Mouse (Mus musculus) brain, adult 2 months (tissue): ENCODE data around the gene Elfn2.

Experiments used
- DNase-seq: peaks from one replicate; pipeline ENCODE4 v3.0.0; 2011; ENCODE audit warnings: low read depth, low spot score

Elfn2 gene

DNA sequence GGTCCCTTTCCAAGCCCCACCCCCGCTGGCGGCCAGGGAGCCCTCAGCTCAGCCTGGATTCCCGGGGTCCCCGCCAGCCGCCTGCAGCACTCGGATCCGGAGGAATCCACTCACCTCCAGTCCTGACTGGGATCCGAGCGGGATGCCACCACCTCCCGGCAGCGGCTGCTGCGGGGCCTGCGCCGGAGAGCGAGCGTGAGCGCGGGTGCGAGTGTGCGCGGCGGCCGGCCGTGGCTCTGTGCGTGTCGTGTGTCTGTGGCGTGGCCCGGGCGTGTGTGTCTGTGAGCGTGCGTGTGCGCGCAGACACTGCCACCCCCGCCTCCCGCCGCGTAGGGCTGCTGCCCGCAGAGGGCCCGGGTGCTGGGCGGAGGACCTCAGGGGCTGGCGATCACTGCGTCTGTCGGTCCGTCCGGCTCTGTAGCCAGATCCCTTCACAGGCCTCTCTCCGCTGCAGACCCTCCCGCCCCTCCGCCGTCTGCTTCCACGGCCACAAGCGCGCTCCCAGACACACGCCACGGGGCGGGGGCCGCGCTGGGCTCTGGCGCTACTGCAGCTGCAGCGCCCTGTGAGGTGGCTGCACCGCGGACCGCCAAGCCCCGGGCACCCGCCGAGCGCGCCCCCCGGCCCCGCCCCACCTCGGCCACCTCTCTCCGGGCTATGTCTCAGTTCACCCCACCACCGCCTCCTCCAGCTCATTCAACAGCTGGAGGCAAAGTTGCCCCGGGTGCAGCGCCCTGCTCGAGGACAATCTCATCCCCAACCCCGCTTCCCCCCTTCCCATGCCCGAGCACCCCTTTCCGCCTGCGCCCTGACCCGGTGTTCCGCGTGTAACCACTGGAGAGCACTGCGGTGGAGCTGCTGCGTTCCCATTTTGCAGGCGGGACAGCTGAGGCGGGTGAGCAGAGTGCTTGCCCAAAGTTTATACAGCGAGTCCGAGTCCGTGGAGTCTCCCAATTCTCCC is at the start of gene Elfn2:
Elfn2 (minus strand) TSS at position 482 of the 961 bp plus-strand sequence.
- peak; percentile 80 for DNase-seq

DNA sequence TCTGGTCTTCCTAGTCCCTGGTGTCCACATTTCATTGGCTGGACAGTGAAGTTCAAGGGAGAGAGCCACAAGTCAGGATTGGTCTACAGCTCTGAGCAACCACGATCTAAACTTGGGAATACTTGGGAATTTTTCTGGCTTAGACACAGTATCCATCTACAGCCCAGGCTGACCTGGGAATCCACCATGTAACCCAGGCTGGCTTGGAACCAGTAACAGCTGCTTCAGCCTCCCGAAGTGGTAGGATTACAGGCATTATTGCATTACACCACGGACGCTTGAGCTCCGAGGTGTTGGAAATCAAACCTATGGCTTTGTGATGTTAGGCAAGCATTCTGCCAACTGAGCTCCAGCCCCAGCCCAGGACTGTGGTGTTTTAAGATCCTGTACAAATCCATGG is 45.1 kb upstream of the Elfn2 start:
- DNase-seq = no peak

GRCm38 (mm10) chr15:78763210-78763609 is 44.6 kb upstream of the Elfn2 start:
- no peak for DNase-seq

DNA sequence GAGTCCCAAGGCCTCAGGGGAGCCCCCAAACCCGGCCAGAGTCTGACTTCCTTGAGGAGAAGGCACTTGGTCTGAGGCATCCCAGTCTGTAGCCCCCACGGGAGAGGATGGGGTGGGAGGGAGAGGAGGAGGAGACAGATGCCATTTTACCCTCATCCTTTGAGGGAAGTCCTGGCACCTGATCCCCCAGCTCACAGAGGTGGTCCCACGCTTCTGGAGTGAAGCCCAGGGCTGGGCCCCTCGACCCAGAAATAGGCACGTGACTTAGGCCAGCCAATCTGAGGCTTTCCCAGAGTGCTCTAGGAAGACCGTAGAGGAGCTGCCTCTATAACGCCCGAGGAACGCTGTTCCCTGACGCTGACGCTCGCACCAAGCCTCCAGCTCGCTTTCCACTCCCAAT is 42.5 kb upstream of the Elfn2 start:
- DNase-seq = no peak

DNA sequence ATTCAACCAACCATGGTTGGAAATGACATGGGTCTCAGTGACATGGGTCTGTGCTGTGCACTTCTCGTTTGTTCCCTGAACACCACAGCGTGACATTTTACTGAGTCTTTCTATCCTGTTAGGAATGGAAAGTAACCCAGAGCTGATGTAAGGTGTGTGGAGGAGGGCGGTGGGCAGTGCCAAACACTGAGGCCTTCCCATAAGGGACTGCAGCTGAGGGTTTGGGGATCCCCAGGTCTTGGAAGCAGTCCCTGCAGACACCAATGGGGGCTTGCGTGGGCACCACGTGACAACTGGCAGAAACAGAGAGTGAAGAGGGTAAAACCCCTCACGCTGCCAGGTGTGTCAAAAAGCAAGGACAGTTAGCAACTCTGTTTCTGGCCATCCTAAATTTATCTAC is 39.6 kb upstream of the Elfn2 start:
- no peak for DNase-seq

- no peak for DNase-seq
Observed at GRCm38 (mm10) chr15:78755966-78756725, 37.6 kb upstream of the Elfn2 start.

GRCm38 (mm10) chr15:78755226-78755625 is 36.7 kb upstream of the Elfn2 start:
- no peak for DNase-seq

DNA sequence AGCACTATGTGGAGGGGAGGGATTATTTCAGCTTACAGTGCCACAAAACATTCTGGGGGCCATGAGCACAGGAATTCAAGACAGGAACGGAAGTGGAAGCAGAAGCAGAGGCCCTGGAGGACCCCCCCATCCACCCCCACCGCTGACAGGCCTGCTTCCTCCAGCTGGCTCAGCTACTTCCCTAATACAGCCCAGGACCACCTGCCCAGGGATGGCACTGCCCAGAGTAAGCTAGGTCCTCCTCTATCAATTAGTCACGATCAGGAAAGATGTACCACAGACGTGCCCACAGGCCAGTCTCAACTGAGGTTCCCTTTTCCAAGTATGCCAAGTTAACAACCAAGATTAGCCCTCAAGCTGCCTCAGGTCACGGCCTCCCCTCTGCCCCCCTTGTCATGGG is 35.6 kb upstream of the Elfn2 start:
- DNase-seq = no peak

- DNase-seq = no peak
Observed at GRCm38 (mm10) chr15:78752991-78753390, 34.4 kb upstream of the Elfn2 start.

DNA sequence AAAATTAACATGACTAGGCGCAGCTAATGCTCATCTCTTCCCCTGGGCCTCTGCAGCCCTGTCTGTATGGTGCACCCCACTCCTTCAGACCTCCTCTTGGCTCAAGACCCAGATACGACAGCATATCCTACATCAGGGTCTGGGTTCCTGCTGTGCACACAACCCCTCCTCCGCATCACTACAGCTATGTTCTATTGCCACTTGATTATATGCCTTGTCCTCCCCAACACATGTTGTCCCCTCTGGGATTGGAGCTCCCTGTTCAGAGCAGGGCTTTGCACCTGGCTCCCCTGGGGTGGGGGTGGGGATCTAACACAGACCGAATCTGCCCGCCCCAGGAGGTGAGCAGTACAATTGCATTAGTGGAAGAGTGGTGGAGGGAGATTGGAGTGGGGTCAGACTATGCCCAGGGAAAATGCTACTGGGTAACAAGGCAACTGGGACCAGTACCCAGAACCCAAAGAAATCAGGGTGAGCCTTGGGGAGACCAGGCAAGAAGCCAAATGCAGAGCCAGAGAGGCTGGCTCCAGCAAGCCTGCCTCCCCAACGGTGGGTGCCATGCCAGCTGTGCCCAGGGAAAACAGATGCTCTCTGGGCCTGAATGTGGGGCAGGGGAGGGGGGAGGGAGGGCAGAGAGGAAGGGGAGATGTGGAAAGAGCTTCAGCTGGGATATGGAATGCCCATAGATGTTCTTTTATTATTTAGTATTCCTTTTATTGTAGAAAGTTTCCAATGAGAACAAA is 32.2 kb upstream of the Elfn2 start:
- no peak for DNase-seq

- no peak for DNase-seq
Observed at GRCm38 (mm10) chr15:78749855-78750254, 31.3 kb upstream of the Elfn2 start.

- peak; percentile 76 for DNase-seq
Observed at GRCm38 (mm10) chr15:78744206-78744605, 25.6 kb upstream of the Elfn2 start.

GRCm38 (mm10) chr15:78742831-78743230 is 24.3 kb upstream of the Elfn2 start:
- no peak for DNase-seq

DNA sequence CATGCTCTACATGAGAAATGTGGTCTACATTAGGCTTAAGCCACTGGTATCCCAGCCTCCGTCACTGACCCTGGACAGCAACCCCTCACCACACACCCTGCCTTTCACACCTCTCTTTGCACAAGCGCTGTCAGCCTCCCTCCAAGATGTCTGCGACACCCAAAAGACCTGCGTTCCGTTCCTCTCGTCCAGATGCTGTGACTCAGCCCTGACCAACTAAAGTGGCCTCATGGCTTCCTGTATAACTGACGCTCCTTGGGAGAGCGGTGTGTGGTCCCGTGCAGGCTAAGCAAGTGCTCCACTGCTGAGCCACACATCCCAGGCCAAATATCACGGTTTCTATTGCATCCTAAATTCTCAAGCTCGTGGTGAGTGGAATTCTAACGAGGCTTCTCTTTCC is 22.1 kb upstream of the Elfn2 start:
- no peak for DNase-seq

DNA sequence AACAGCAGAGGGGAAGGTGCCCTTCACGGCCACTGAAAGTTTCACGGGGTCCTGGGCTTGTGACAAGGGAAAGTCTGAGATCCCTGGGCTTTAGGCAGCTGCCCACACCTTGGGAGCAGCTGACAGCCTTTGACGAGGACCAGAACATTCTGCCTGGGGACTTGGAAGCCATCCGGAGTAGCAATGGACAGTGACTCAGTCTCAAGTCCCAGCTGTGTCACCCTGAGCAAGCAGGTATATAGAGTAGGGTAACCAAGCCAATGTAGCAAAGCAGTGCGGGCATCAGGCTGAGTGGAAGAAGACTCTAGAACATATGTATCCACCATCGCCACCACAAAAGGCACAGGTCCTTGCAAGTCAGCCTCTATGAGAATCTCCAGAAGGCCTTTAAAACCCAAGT is 18.6 kb upstream of the Elfn2 start:
- DNase-seq = no peak

- DNase-seq = no peak
Observed at GRCm38 (mm10) chr15:78736681-78737100, 18.1 kb upstream of the Elfn2 start.

DNA sequence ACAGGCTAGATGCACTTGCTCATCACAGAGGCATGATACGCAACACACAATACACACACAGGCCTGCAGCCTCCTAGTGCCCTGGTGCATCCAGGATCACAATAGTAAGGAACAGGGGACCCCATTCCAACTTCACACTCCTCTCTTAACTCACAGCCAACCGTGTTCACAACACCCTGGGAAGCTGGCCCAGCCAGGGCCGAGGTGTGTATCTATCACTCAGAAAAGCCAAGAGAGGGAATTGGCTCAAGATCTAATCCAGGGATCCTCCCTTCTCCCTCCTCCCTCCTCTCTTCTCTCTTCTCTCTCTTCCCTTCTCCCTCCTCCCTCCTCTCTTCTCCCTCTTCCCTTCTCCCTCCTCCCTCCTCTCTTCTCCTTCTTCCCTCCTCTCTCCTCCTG is 17.6 kb upstream of the Elfn2 start:
- DNase-seq = no peak

DNA sequence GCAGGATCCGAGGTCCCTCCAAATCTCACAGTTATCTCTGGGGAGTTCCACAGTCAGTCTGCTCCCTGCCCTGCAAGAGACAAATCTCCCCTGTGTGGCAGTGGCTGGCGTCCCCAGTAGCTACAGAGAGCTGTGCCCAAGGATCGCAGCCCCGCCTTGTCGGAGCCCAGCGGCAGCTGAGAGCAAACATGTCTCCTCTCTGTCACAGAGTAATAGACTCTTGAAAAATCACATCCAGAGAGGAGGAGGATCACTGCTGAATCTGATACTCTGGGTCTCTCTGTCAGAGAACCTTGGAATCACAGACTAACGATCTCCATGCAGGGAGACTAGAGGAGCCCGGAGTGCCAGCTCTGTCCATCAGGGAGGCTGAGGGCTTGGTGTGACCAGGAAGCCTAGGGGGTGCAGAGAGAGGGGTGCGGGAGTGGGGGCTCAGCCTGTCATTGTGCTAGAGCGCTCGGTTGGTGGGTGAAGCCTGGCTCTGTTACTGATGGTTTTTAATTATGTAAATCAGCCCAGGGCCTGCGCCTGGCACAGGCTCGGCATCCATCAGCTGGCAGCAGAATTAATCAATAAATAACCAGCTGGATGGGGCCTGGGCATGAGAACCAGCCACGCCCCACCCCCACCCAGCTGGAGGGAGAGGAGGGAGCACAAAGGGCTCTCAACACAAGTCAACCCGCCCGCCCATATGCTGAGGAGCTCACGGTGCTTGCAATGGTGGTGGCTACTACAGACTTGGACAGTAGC is 17.0 kb upstream of the Elfn2 start:
- peak; percentile 82 for DNase-seq

GRCm38 (mm10) chr15:78731830-78732229 is 13.3 kb upstream of the Elfn2 start:
- DNase-seq = no peak

GRCm38 (mm10) chr15:78730315-78731049 is 11.9 kb upstream of the Elfn2 start:
- DNase-seq = no peak

GRCm38 (mm10) chr15:78726697-78727096 is 8.1 kb upstream of the Elfn2 start:
- no peak for DNase-seq
